Mouse (Mus musculus) left cerebral cortex, postnatal 25 days (tissue): ENCODE results near the gene Map7. TPM values are rescaled to one million over a fixed set of nuclear protein-coding genes. Genes with fewer than 3 reads are reported as not detected.

ENCODE experiments used
- DNase-seq, 2 experiments: peaks; one replicate each; pipeline ENCODE4 v3.0.0; 2022; ENCODE audit warnings: low spot score in 2 of 2, mixed read lengths in 1 of 2
- intact Hi-C: fragments of 180-260 bp; cut with DNase I; formaldehyde crosslinking; loops from one replicate; pipeline ENCODE4 v1.15.1; 2025
- total RNA-seq, 2 experiments: library from RNA; stranded (reverse); gene quantifications; 2 replicates each; pipeline ENCODE4 v1.2.3; 2021

The Map7 gene
- total RNA-seq, 2 experiments from 2014 or later: 97.9 to 111 TPM

DNA sequence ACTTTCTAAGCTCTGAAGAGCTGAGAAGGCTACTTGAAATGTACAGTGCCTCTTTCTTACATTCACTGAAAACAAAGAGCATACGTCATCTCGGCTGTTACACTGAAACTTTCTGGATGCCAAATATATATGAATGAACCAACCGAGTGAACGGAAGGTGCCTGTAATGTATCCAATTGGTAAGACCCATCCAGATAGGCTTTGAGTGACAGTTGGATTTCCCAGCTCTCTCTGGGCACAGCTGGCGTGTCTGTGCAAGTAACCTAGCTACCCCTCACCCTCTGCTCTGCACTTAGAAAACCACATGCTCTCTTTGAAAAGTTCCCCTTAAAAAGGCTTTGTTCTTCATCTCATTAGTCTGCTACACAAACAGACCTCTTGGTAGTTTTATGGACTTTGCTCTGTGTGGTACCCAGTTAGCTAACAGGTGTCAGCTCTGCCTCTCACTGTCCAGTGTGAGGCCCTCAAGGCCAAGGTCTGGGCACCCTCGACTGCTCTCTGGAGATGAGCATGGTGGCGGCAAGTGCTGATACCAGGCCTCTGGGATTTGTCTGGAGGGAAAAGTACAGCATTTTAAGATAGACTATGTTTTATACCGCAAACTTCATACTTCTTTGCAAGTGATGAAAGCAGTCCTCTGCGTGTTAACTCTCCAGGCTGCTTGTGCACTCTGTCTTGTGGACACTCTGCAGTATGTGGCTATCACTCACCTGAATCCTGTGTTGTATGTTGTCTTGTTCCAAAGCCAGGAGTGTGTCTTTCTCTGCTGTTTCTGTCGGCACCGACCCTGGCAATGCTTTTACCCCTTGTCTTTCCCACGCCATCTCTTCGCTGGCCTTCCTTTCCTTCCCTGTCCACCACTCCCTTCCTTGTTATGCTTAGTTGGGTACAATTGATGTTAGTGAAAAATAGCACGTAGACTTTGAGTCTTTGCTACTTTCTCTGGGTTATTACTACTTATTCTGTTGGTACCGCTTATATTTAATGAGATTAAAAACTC, 109.8 kb downstream of the Map7 start:
- intact Hi-C loops: no loop called here
- no peak for DNase-seq

DNA sequence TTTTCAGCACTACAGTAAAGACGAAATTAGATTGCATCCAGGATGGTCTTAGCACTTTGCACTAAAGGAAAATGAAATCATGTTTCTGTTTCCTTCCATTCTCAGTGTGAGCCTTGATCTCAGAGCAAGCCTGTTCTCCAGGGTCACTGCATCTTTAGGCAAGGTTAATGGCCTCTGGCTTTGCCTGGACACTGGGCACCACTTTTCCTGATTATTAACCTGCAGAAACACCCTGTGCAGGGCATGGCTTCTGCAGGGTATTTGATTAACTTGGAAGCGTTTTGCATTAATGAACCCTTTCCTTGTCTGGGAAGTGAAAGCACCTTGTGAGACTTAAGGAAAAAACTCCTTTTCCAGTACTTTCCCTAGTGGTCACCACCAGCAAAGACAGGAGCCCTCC, 111.2 kb downstream of the Map7 start:
- DNase-seq: no peak
- intact Hi-C loops: no loop called here

GRCm38 (mm10) chr10:20262896-20263295, 114.6 kb downstream of the Map7 start:
- DNase-seq: no peak
- intact Hi-C loops: no loop called here

DNA sequence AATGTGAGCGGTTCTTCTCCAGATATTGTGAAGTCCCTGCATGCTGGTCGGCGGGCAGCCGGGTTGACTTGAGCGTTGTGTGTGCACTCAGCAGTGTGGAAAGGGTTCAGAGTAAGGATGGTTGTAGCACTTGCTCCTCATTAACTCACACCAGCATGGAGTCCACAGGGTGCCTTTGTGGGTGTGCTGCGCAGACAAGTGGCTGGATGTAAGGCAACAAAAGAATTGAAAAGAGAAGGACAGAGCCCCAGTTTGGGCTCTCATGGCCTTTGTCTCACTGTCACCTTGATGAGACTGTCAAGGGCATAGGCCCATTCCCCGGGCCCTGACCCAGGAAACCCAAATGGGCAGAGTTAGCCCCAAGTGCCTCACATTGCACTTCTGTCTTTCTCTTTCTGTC, 116.2 kb downstream of the Map7 start:
- intact Hi-C loops: no loop called here

GRCm38 (mm10) chr10:20267032-20267431, 118.8 kb downstream of the Map7 start:
- intact Hi-C loops: no loop called here

More for the DNA sequence above, 116.2 kb downstream of the Map7 start:
- DNase-seq: no peak

GRCm38 (mm10) chr10:20268945-20269344, 120.7 kb downstream of the Map7 start:
- DNase-seq: no peak
- intact Hi-C loops: no loop called here

More at GRCm38 (mm10) chr10:20267032-20267431, 118.8 kb downstream of the Map7 start:
- no peak for DNase-seq

GRCm38 (mm10) chr10:20272380-20272779, 124.1 kb downstream of the Map7 start:
- intact Hi-C loops: no loop called here
- no peak for DNase-seq

- intact Hi-C loops: no loop called here
- DNase-seq: no peak
Observed at GRCm38 (mm10) chr10:20273278-20273677, 125.0 kb downstream of the Map7 start.

GRCm38 (mm10) chr10:20274022-20274421, 125.8 kb downstream of the Map7 start:
- DNase-seq: no peak
- intact Hi-C loops: no loop called here

GRCm38 (mm10) chr10:20281456-20281855, 133.2 kb downstream of the Map7 start:
- no peak for DNase-seq
- intact Hi-C loops: no loop called here

GRCm38 (mm10) chr10:20285289-20285975, 137.2 kb downstream of the Map7 start:
- peak; percentile 56 to 73 for DNase-seq
- intact Hi-C loops: loop anchor here (5.0 kb wide), 1 partner anchor 138 kb away; the partner anchor contains the start of gene Map7

- intact Hi-C loops: loop anchor here (5.0 kb wide), 1 partner anchor 139 kb away; the partner anchor contains the start of gene Map7
- peak; percentile 46 to 51 for DNase-seq
Observed at GRCm38 (mm10) chr10:20285994-20286836, 137.9 kb downstream of the Map7 start.

DNA sequence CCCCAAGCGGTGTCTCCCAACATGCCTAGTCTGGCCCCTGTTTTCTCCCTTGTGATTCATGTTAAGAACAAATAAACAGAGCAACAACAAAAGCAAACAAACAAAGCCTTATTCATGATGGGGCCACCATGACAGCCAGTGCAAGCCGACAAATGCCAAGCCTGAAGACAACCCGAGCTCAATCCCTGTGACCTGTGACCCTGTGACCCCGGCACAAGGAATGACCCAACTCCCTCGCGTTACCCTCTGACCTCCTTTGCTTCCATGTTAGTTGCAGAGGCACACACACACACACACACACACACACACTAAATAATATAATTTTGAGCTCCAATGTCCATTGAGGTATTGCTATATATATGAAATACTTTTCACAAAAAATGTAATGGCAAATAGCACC, 139.1 kb downstream of the Map7 start:
- intact Hi-C loops: loop anchor here (5.0 kb wide), 1 partner anchor 140 kb away; the partner anchor contains the start of gene Map7
- no peak for DNase-seq

GRCm38 (mm10) chr10:20290467-20290883, 142.2 kb downstream of the Map7 start:
- intact Hi-C loops: loop anchor here (5.0 kb wide), 1 partner anchor 657 kb away; no protein-coding TSS in a partner anchor
- peak; percentile 77 for DNase-seq

- no peak for DNase-seq
- intact Hi-C loops: no loop called here
Observed at GRCm38 (mm10) chr10:20295961-20296360, 147.7 kb downstream of the Map7 start.

DNA sequence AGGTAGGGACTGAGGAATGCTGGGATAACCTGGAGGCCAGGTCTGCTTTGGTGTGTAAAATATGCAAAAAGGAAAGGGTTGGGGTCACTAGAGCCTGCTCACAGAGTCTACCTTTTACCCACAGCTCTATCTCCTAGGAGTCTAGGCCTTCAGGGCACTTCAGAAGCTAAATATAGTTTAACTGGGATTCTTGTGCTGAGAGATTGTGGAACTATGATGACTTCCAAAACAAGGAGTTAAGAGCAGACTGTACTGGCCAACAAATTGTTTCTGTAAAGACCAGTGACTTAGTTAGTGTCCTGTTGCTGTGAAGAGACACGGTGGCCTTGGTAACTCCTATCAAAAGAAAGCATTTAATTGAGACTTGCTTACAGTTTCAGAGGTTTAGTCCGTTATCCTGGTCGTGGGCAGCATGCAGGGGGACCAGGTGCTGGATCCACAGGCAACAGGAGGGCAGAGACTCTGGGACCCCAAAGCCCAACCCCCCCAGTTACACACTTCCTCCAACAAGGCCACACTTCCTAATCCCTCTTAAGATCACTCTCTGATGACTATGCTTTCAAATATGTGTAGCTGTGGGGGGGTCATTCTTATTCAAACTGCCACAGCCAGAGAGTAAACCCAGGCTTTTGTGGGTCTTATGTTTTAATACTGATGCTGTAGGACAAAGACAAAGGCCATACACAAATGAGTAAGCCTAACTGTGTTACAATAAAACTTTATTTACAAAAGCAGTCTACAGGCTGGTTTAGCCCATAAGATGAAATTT, 150.1 kb downstream of the Map7 start:
- intact Hi-C loops: no loop called here
- DNase-seq: no peak

DNA sequence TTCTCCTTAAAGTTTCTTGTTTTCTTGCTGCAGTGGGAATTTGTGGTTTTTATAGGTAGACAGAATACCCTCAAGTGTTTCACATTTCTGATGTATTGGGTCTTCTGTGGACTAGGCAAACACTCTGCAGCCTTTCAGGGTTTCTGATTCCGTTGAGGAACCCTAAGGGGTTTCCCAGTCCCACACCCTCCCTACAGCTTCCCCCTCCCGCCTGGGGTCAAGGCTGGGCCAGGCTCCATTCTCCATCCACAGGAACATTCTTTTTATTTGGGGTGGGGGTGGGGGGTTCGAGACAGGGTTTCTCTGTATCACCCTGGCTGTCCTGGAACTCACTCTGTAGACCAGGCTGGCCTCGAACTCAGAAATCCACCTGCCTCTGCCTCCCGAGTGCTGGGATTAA, 150.8 kb downstream of the Map7 start:
- no peak for DNase-seq
- intact Hi-C loops: no loop called here

- intact Hi-C loops: no loop called here
- no peak for DNase-seq
Observed at GRCm38 (mm10) chr10:20310969-20311769, 162.9 kb downstream of the Map7 start.
